Mouse (Mus musculus) C2C12 (cell line): Measurements from ENCODE around the gene Sdad1.

Source experiments
- CEBPB ChIP-seq: IDR thresholded peaks from one replicate; pipeline ENCODE4 v1.6.1; 2011; ENCODE audit warnings: low read depth, mild to moderate bottlenecking, control low read depth, moderate library complexity
- CTCF ChIP-seq: IDR thresholded peaks from one replicate; pipeline ENCODE4 v1.5.1; 2011; ENCODE audit not compliant: control insufficient read depth, insufficient read depth, insufficient read length
- FOSL1 ChIP-seq: IDR thresholded peaks from one replicate; pipeline ENCODE4 v1.8.0; 2011; ENCODE audit warnings: mild to moderate bottlenecking, low read length; ENCODE audit not compliant: poor library complexity, insufficient read depth, severe bottlenecking
- MAX ChIP-seq: IDR thresholded peaks from one replicate; pipeline ENCODE4 v1.6.1; 2011; ENCODE audit warnings: mild to moderate bottlenecking, control low read depth
- MYOD1 ChIP-seq: IDR thresholded peaks from one replicate; pipeline ENCODE4 v1.6.1; 2011; ENCODE audit warnings: low read depth; ENCODE audit not compliant: control insufficient read depth, insufficient read length
- MYOG ChIP-seq: IDR thresholded peaks from one replicate; pipeline ENCODE4 v1.6.1; 2011; ENCODE audit not compliant: control insufficient read depth, insufficient read length; ENCODE audit errors: extremely low read depth
- USF1 ChIP-seq: IDR thresholded peaks from one replicate; pipeline ENCODE4 v1.6.1; 2011; ENCODE audit warnings: low read depth, mild to moderate bottlenecking, control low read depth, moderate library complexity

GRCm38 (mm10) chr5:92256218-92256617 lies 54.1 kb downstream of the Sdad1 start, which contains the start of gene Ppef2:
- TF ChIP-seq CTCF (no peak), MYOG (no peak), MAX (no peak), USF1 (no peak), CEBPB (no peak), MYOD1 (no peak), FOSL1 (no peak)
